Mouse (Mus musculus) heart, postnatal 25 days (tissue): ENCODE results near the gene Slit3. TPM values are rescaled to one million over a fixed set of nuclear protein-coding genes. Genes with fewer than 3 reads are reported as not detected.

Experiments used
- DNase-seq: peaks from one replicate; pipeline ENCODE4 v3.0.0; 2022; ENCODE audit warnings: low spot score
- intact Hi-C: fragments of 180-260 bp; cut with DNase I; formaldehyde crosslinking; loops from one replicate; pipeline ENCODE4 v1.15.1; 2025
- microRNA-seq: library from miRNA; unstranded; fragments of <30 nt; microRNA quantifications from one replicate; pipeline ENCODE4 v1.2.0, GENCODE M21; 2022
- total RNA-seq, 2 experiments: library from RNA; stranded (reverse); gene quantifications; 2 replicates each; pipeline ENCODE4 v1.2.3; 2021

Gene Slit3
- total RNA-seq, 2 experiments from 2014 or later, result 12.7 to 15.4 TPM

- intact Hi-C loops, result no loop called here
- no peak for DNase-seq
Measured at GRCm38 (mm10) chr11:35754906-35755418, 633.9 kb downstream of the Slit3 start.

DNA sequence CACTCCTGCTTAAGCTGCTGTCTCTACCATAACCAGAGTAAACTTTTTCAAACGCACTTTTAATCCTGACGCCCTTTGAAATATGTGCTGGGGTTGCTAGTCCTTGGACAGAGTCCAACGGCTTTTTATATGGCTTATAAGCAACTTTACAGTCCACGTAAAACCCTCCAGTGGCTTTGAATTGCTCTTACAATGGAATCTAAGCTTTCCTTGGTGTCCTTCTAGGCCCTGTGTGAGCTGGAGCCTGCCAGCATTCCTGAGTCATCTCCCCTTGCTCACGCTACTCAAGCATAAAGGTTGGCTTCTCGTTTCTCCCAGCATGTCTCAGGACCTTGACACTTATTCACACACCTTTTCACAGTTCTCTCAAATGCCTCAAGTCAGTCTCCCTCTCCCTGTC lies 634.5 kb downstream of the Slit3 start:
- intact Hi-C loops, result no loop called here
- no peak for DNase-seq

- intact Hi-C loops, result no loop called here
Measured at GRCm38 (mm10) chr11:35756411-35757303, 635.6 kb downstream of the Slit3 start.

More at GRCm38 (mm10) chr11:35756411-35757303, 635.6 kb downstream of the Slit3 start:
- no peak for DNase-seq

Small RNA genes within 50 kb of the gene (microRNA-seq; reads per million reads assigned to microRNA genes)
- gene Mir218-2, result 23.3 reads per million, percentile 38 among the genes with 10 or more reads in this experiment
